Mouse (Mus musculus) lung, postnatal 0 days (tissue): ENCODE measurements around the gene Fam161b.

Source experiments
- CTCF ChIP-seq: IDR thresholded peaks from 2 replicates; pipeline ENCODE4 v1.5.1; 2016; ENCODE audit warnings: antibody characterized with exemption, mild to moderate bottlenecking
- EP300 ChIP-seq: IDR thresholded peaks from 2 replicates; pipeline ENCODE4 v1.6.1; 2016; ENCODE audit warnings: antibody characterized with exemption, mild to moderate bottlenecking, control low read depth

DNA sequence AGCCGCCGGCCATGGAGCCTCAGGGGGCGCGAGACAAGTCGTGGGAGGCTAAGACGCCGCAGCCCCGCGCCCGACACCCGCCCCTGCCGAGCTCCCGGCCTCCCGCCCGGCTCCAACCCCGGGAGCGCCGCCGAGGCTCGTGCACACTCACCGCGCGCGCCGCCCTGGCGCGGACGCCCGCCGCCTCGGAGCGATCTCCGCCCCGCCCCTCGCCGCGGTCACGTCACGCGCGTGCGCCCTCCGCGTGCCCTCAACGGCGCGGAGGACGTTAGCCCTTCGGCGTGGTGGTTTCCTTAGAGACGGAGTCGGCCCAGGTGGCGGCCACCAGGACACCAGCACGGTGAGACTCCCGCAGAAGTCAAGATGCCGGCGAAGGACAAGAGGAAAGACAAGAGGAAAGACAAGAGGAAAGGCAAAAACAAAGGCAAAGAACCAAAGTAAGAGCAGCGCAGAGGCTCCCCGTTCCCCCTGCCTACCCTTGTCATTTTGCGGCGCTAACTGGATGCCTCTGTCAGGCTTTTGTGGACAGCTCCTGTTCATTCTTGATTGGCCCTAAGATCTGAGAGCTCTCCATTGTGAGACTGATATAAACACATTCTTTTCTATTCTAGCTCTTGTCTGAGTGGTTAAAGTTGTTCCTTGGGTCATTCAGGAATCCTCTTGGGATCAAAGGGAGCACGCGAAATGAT lies 47.3 kb upstream of the Fam161b start, which contains the start of the genes Entpd5 and Bbof1:
- TF ChIP-seq CTCF, result no peak
- TF ChIP-seq EP300, result no peak
